Mouse (Mus musculus): ENCODE data around the gene Nmnat1.

GRCm38 (mm10) chr4:149484566-149484965 is 436 bp downstream of the Nmnat1 start:
- no peak for TF ChIP-seq CTCF (IDR thresholded peaks at IDR 0.05; ENCODE audit: borderline replicate concordance, insufficient read depth, low read depth, low read length)
- TF ChIP-seq POLR2A (IDR thresholded peaks at IDR 0.05; ENCODE audit: borderline replicate concordance, insufficient read depth, low read length) = no peak
